Mouse (Mus musculus) megakaryocyte, embryonic 14.5 days (primary cell): ENCODE data around the gene Atp23.

Experiments
- FLI1 ChIP-seq: IDR thresholded peaks from 2 replicates; pipeline ENCODE4 v1.6.1; 2012; ENCODE audit warnings: low read length, inconsistent platforms, mixed read lengths
- GATA1 ChIP-seq: IDR thresholded peaks from 3 replicates; pipeline ENCODE4 v1.6.1; 2012; ENCODE audit warnings: mixed read lengths, low read length, inconsistent platforms, borderline replicate concordance

GRCm38 (mm10) chr10:126928819-126929206 is 27.7 kb upstream of the Atp23 start:
- no peak for TF ChIP-seq GATA1
- TF ChIP-seq FLI1 = no peak
